Mouse (Mus musculus): ENCODE measurements at regions not wholly inside any gene's neighbourhood (a gene's known extent, or its start where the extent isn't known, plus 50 kb on each side); places are given as distances from the start of the nearest gene placed in this dataset.
A peak's percentile ranks its signal among the peaks of the same experiment; 100 is the strongest.

DNA sequence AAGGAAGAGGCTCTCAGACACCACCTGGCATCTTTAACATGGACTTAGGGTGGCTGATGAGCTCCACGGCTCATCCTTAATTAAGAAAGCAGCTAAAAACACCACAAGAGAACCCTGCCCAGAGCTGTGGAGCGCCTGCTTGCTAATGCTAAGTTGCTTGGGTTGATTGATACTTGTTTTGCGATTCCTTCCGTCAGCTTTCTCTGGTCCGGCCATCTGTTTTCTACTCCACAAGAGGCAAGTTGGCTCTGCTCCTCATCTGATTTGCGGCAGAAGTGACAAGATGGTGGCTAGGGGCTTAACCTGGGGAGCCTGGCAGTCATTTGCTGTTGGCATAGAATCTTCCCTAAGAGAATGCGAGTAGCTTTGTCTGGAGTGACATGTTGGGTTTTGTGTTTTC, 891.6 kb upstream of the Fam160b2 start:
- H3K4me3 ChIP-seq (replicated peaks; ENCODE audit: low read depth, low read length) = no peak overlapping the region
- WGBS = 86% methylated on average over 7 of the region's 7 CpGs
- H3K27ac ChIP-seq (replicated peaks; ENCODE audit: low read depth, low read length) = no peak overlapping the region
- ATAC-seq (ENCODE audit: low FRiP score, low TSS enrichment) (no peak), DNase-seq (no peak)
- H3K4me1 ChIP-seq (ENCODE audit: control insufficient read depth, insufficient read depth, low read length) = no peaks in the 10 kb centered on the region
- H3K9me3 ChIP-seq (ENCODE audit: control insufficient read depth, low read length) = no peaks in the 10 kb centered on the region
- no peaks in the 10 kb centered on the region for H3K27me3 ChIP-seq (ENCODE audit: control insufficient read depth, insufficient read depth, low read length)
- no peaks in the 10 kb centered on the region for H3K36me3 ChIP-seq (ENCODE audit: control insufficient read depth, insufficient read depth, low read length)
- H3K9ac ChIP-seq (replicated peaks; ENCODE audit: low read length) = no peak overlapping the region
- H3K4me2 ChIP-seq (ENCODE audit: low read length) = no peak overlapping the region

DNA sequence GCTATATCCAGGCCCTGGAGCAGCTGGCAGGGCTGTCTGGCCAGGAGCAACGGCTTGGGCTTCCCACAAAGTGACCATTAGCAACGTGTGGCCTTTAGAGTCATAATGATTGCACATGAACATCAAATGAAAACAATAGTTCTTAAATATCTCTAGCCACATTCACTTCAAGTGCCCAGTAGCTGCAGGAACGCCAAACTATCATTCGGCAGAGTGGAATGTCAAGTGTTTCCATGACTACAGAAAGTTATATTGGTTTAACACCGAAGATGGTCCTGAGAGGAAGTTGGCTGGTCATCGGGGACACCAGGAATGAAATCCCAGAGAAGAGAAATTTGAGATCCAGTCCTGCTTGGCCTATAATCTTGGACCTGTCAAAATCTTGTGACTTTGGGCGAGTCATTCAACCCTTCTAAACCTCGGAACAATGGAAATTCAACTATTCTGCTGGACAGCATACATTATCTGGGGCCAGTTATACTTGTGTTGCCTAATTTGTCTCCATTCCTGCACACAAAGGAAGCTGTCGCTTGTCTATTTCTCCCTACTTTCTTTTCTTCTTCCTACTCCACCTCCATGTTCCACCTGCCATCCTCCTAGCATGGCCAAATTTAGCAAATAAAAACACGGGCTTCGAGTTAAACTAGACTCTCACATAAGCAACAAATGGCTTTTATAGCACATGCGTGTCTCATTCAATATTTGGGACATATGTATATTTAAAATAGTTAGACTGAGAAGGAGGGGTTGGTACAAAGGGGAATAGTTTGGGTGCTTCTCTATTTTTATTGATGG, 886.7 kb upstream of the Fam160b2 start:
- DNase-seq = no peak
- no peaks in the 10 kb centered on the region for H3K36me3 ChIP-seq (ENCODE audit: control insufficient read depth, insufficient read depth, low read length)
- no peaks in the 10 kb centered on the region for H3K27me3 ChIP-seq (ENCODE audit: control insufficient read depth, insufficient read depth, low read length)
- H3K4me2 ChIP-seq (ENCODE audit: low read length) = no peak overlapping the region
- H3K9me3 ChIP-seq (ENCODE audit: control insufficient read depth, low read length) = no peaks in the 10 kb centered on the region
- H3K9ac ChIP-seq (replicated peaks; ENCODE audit: low read length) = no peak overlapping the region
- no peak for ATAC-seq (ENCODE audit: low FRiP score, low TSS enrichment)
- 88% methylated on average over 12 of the region's 12 CpGs for WGBS
- H3K4me1 ChIP-seq (ENCODE audit: control insufficient read depth, insufficient read depth, low read length) = no peaks in the 10 kb centered on the region
- H3K4me3 ChIP-seq (replicated peaks; ENCODE audit: low read depth, low read length) = no peak overlapping the region
- no peak overlapping the region for H3K27ac ChIP-seq (replicated peaks; ENCODE audit: low read depth, low read length)

DNA sequence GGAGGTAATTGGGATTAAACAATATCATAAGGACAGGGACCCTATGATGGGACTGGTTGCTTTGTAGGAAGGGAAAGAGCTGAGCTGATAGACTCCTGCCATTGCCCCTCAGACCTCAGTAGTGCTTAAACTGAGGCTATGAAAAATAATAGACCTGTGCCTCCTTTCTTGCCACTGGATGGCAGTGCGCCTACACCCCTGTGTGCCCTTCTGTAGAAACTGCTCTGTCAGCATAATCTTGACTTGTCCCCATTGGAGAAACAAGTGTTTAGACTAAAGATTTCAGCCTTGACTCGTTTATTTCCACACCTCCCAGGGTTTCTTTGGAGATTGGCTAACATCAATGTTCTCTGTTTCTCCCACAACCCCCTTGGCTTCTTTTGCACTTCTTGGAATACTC, 876.0 kb upstream of the Fam160b2 start:
- 51% methylated on average over 2 of the region's 2 CpGs for WGBS
- Histone ChIP-seq H3K27me3 (ENCODE audit: control insufficient read depth, insufficient read depth, low read length) (no peaks in the 10 kb centered on the region), H3K9ac (replicated peaks; ENCODE audit: low read length) (no peak overlapping the region), H3K9me3 (ENCODE audit: control insufficient read depth, low read length) (no peaks in the 10 kb centered on the region), H3K4me2 (ENCODE audit: low read length) (no peak overlapping the region), H3K36me3 (ENCODE audit: control insufficient read depth, insufficient read depth, low read length) (no peaks in the 10 kb centered on the region), H3K27ac (replicated peaks; ENCODE audit: low read depth, low read length) (no peak overlapping the region), H3K4me1 (ENCODE audit: control insufficient read depth, insufficient read depth, low read length) (no peaks in the 10 kb centered on the region), H3K4me3 (replicated peaks; ENCODE audit: low read depth, low read length) (no peak overlapping the region)
- ATAC-seq (ENCODE audit: low FRiP score, low TSS enrichment) = no peak
- DNase-seq = peak; percentile 28

DNA sequence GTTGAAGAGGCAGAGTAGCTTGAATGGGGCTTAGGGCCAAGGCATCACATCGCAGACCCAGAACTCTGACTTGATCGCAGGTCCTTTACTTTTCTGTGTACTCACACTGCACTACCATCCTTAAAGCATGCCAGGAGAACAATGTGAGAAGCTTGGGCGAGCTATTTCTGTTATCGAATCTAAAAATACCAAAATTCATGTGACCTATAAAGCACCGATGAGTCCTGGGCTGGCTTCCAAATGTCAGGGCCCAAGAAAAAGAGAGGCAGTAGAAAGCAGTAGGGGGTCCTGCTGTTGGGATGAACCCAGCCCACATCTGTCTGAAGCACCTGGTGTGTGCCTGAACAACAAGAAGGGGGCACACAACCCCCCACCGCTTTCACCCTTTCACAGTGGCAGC, 874.3 kb upstream of the Fam160b2 start:
- no peaks in the 10 kb centered on the region for H3K36me3 ChIP-seq (ENCODE audit: control insufficient read depth, insufficient read depth, low read length)
- H3K27me3 ChIP-seq (ENCODE audit: control insufficient read depth, insufficient read depth, low read length) = no peaks in the 10 kb centered on the region
- 84% methylated on average over 6 of the region's 6 CpGs for WGBS
- no peak overlapping the region for H3K4me2 ChIP-seq (ENCODE audit: low read length)
- H3K4me1 ChIP-seq (ENCODE audit: control insufficient read depth, insufficient read depth, low read length) = no peaks in the 10 kb centered on the region
- H3K9me3 ChIP-seq (ENCODE audit: control insufficient read depth, low read length) = no peaks in the 10 kb centered on the region
- H3K4me3 ChIP-seq (replicated peaks; ENCODE audit: low read depth, low read length) = no peak overlapping the region
- H3K27ac ChIP-seq (replicated peaks; ENCODE audit: low read depth, low read length) = no peak overlapping the region
- no peak for ATAC-seq (ENCODE audit: low FRiP score, low TSS enrichment)
- no peak for DNase-seq
- no peak overlapping the region for H3K9ac ChIP-seq (replicated peaks; ENCODE audit: low read length)

DNA sequence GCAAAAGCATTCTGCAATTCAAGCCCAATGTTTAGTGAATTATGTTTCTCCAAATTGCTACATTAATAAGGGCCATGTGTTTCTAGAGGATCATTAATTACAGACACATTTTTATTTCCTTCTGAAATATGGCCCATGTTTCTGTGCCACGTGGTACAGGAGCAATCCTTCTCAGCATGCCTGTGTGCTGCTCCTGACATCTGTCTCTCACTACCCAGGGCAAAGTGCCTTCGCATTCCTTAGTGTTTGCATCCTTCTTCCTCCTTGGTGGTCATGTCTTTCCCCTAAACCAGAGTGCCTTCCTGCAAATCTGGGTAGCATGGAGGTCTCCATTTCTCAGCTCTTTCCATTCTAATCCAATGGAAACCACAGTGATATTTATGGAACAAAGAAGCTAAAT, 832.7 kb upstream of the Fam160b2 start:
- ATAC-seq (ENCODE audit: low FRiP score, low TSS enrichment) = no peak
- DNase-seq = no peak

More for the DNA sequence above, 832.7 kb upstream of the Fam160b2 start:
- Histone ChIP-seq H3K27ac (replicated peaks; ENCODE audit: low read depth, low read length) (no peak overlapping the region), H3K9me3 (ENCODE audit: control insufficient read depth, low read length) (no peaks in the 10 kb centered on the region), H3K36me3 (ENCODE audit: control insufficient read depth, insufficient read depth, low read length) (no peaks in the 10 kb centered on the region), H3K4me1 (ENCODE audit: control insufficient read depth, insufficient read depth, low read length) (no peaks in the 10 kb centered on the region), H3K9ac (replicated peaks; ENCODE audit: low read length) (no peak overlapping the region), H3K27me3 (ENCODE audit: control insufficient read depth, insufficient read depth, low read length) (no peaks in the 10 kb centered on the region), H3K4me3 (replicated peaks; ENCODE audit: low read depth, low read length) (no peak overlapping the region), H3K4me2 (ENCODE audit: low read length) (no peak overlapping the region)
- WGBS = 63% methylated on average over 2 of the region's 2 CpGs

Data from midbrain, embryonic 14.5 days (tissue).